Mouse (Mus musculus) ovary, adult 18-20 months (tissue): ENCODE results near the gene Syde1.

Experiments
- DNase-seq: peaks from one replicate; pipeline ENCODE4 v3.0.0; 2022; ENCODE audit warnings: low spot score, mixed read lengths

Gene Syde1

GRCm38 (mm10) chr10:78575690-78576089 lies 16.1 kb downstream of the Syde1 start:
- peak; percentile 55 for DNase-seq

GRCm38 (mm10) chr10:78575105-78575632 lies 16.6 kb downstream of the Syde1 start:
- DNase-seq: no peak

GRCm38 (mm10) chr10:78574250-78575104 lies 17.3 kb downstream of the Syde1 start, which contains the start of gene Ilvbl:
Gene Ilvbl (plus strand): TSS chr10:78574346.
- DNase-seq: peak; percentile 92

GRCm38 (mm10) chr10:78573226-78573625 lies 18.5 kb downstream of the Syde1 start:
- no peak for DNase-seq

GRCm38 (mm10) chr10:78570897-78571296 lies 20.9 kb downstream of the Syde1 start:
- no peak for DNase-seq

- no peak for DNase-seq
These were observed 21.3 kb downstream of the Syde1 start for GRCm38 (mm10) chr10:78570416-78570815.

GRCm38 (mm10) chr10:78569686-78570085 lies 22.1 kb downstream of the Syde1 start:
- DNase-seq: no peak

- DNase-seq: no peak
These were observed 22.6 kb downstream of the Syde1 start for GRCm38 (mm10) chr10:78569191-78569590.

GRCm38 (mm10) chr10:78565070-78565469 lies 26.7 kb downstream of the Syde1 start:
- DNase-seq: no peak

GRCm38 (mm10) chr10:78540943-78541342 lies 50.8 kb downstream of the Syde1 start:
- no peak for DNase-seq
